Mouse (Mus musculus) myocyte (in vitro differentiated cells): ENCODE data around the gene Mapk10.

ENCODE experiments used
- CEBPB ChIP-seq: IDR thresholded peaks from 2 replicates; pipeline ENCODE4 v1.6.1; 2011; ENCODE audit warnings: mild to moderate bottlenecking, moderate library complexity; ENCODE audit not compliant: poor library complexity, insufficient read depth, severe bottlenecking
- E2F4 ChIP-seq: IDR thresholded peaks from one replicate; pipeline ENCODE4 v1.6.1; 2011; ENCODE audit warnings: mild to moderate bottlenecking, control low read depth, moderate library complexity; ENCODE audit not compliant: insufficient read depth
- MAX ChIP-seq: IDR thresholded peaks from one replicate; pipeline ENCODE4 v1.6.1; 2011; ENCODE audit warnings: low read depth, mild to moderate bottlenecking, control low read depth
- MYOD1 ChIP-seq, 3 experiments: IDR thresholded peaks; one replicate each; pipeline ENCODE4 v1.6.1; 2011; ENCODE audit warnings: control low read depth in 2 of 3, low read depth in 2 of 3, mild to moderate bottlenecking in 2 of 3, moderate library complexity in 1 of 3; ENCODE audit not compliant: insufficient read length in 2 of 3, control insufficient read depth in 1 of 3
- POLR2A ChIP-seq: IDR thresholded peaks from one replicate; pipeline ENCODE4 v1.6.1; 2011; ENCODE audit warnings: low read depth, mild to moderate bottlenecking, control low read depth, moderate library complexity; ENCODE audit not compliant: insufficient read length
- POLR2AphosphoS2 ChIP-seq: IDR thresholded peaks from one replicate; pipeline ENCODE4 v1.6.1; 2011; ENCODE audit warnings: low read depth, control low read depth; ENCODE audit not compliant: insufficient read length
- REST ChIP-seq: IDR thresholded peaks from one replicate; pipeline ENCODE4 v1.6.1; 2011; ENCODE audit warnings: mild to moderate bottlenecking, control low read depth, moderate library complexity; ENCODE audit not compliant: insufficient read depth, insufficient read length
- SRF ChIP-seq: IDR thresholded peaks from one replicate; pipeline ENCODE4 v1.6.1; 2011; ENCODE audit warnings: low read depth; ENCODE audit not compliant: control insufficient read depth, insufficient read length
- USF1 ChIP-seq: IDR thresholded peaks from one replicate; pipeline ENCODE4 v1.6.1; 2011; ENCODE audit warnings: low read depth, mild to moderate bottlenecking, control low read depth, moderate library complexity

GRCm38 (mm10) chr5:103193700-103194099 lies 17.4 kb downstream of the Mapk10 start:
- TF ChIP-seq MAX: no peak
- no peak for TF ChIP-seq POLR2A
- no peak for TF ChIP-seq MYOD1 (IDR thresholded peaks at IDR 0.05; ENCODE audit: control insufficient read depth in 1 of 3, insufficient read length in 2 of 3, low read depth in 2 of 3)
- no peak for TF ChIP-seq E2F4
- no peak for TF ChIP-seq CEBPB
- TF ChIP-seq USF1: no peak
- TF ChIP-seq SRF: no peak
- no peak for TF ChIP-seq POLR2AphosphoS2
- no peak for TF ChIP-seq REST
